Mouse (Mus musculus): Measurements from ENCODE around the gene Tmem186.
A peak's percentile ranks its signal among the peaks of the same experiment; 100 is the strongest.

Gene Tmem186

DNA sequence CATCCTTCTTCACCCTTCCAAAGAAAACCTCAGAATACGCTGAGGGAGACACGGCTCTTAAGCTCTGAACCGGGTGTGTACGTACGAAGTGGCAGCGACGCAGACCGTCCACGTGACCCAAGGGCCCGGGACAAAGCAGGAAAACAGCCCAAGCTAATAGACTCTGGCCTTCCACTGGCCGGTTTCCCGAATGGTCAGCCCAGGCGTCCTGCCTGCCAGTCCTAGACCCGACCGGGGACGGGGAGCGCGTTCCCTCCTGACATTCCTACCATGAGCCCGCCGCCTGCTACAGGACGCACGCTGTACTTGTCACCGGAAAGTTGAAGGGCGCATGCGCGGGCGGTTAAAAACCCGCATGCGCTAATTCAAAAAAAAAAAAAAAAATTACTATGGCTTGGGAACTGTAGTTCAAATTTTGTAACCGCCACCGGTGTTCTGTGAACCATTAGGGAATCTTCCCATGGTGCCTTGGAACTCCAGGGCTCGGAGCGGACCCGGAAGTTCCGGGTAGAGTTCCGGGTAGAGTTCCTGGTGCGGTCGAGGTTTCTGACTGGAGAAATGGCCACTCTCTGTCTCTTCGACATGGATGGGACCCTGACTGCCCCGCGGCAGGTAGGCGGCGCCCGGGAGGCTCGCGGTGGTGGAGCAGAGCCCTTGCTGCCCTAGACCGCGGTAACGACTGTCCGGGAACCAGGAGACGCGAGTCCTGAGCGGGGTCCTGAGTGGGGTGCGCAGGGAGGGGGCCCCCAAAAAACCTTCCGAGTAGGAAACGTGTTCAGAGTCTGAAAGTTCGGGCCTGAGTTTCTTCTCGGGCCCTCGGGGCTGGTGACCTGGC, at the start of gene Tmem186, which contains the start of gene Pmm2:
Tmem186 (minus strand) TSS at position 496 of the 835 bp plus-strand sequence.
Pmm2 (plus strand) TSS at position 458 of the 835 bp plus-strand sequence.
- DNase-seq (ENCODE audit: low read depth, low spot score), result peak; percentile 97

DNA sequence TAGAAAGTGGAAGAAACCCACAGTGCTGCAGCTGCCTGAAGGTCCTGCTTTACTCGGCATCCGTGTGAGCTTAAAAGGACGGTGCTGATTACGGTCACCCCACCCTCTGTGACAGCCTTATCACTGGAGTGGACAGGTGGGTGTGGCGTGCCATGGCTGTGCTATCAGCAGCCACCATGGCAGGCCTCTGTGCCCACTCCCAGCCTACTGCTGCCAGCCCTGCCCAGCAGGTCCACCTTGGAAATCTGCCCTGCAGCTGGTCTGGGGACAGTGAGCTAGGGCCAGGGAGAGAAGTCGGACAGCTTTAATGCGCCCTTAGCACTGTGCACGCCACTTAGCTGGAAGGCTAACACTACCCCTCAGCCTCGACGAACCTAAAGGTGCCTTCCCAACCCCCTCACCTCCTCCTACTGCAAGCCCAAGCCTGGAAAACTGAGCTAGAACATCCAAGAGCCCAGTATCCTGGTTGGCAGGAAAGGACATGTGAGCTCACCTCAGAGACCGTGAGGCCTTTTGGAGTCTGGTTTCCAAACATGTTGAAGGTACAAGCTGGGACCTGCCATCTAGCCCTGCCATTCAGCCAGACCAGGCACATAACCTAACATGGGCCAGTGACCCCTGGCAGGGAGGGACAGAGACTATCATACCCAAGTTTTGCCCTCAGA, 49.5 kb upstream of the Tmem186 start:
- DNase-seq (ENCODE audit: low read depth, low spot score), result no peak

DNA sequence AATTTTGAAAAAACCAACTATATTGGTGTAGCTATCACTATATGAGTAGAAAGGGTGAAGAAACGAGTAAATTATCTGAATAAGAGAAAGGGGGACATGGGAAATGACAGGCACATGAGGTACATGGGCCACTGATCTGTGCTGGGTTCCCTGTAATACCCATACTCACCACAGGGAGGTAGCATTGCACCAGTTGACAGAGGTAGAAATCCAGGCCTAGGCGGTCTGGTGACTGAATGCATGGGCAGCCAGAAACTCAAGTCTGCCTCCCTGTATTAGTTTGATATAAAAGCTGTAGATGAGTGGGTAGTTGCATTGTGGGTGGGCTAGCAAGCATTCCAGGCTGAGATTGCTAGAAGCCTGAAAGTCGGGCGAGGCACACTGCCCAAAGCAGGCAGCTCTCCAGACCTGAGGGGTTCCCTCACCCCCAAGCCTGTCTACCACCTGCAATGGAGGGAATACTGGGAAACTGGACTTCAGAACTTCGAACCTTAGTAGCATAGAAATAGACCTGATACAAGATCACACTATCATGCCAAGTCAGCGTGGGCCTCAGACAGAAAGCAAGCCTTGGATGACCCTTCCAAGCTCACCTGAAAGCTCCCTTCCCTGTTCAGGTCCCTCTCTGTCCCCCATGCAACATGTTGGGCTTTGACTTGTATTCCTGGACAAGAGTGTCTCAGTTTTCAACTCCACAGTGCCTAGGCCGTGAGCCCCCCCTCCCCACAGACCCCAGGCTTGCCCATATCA, 48.8 kb upstream of the Tmem186 start:
- DNase-seq (ENCODE audit: low read depth, low spot score), result no peak

DNA sequence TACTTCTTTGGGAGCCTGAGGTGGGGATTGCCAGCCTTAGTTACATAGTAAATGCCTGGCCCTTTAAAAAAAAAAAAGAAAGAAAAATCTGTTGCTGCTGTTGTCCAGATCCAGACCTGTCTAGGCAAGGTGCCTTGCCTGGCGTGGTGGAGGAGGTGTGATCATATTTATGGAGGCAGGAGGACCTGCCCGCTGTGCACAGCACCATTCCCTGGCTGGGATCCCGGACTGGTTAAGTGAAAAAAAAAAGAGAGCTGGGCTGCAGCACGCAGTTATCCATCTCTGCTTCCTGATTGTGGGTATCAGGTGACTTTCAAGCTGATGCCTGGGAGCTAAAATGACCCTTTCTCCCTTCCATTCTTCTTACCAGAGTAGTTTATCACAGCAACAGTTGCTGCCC, 47.6 kb upstream of the Tmem186 start:
- no peak for DNase-seq (ENCODE audit: low read depth, low spot score)

DNA sequence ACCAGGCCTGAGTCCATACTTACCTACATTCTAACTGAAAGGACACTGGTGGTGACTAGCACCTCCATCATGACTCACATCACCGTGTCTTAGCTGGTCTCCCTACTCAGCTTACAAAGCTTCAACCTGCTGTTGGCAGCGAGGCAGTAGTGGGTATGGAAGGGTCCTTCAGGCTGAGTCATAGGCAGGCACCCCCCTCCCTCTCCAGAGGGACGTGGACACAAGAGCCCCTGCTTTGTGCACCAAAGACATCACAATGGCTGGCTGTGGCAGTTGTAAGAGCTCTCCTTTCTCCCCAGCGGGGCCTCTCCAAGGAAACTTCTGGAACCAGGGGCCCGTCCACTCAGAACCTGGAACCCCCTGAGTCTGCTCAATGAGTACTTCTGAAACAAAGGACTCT, 43.0 kb upstream of the Tmem186 start, which contains the start of gene Gm5767:
Gm5767 (plus strand) TSS at position 301 of the 400 bp plus-strand sequence.
- DNase-seq (ENCODE audit: low read depth, low spot score), result no peak

DNA sequence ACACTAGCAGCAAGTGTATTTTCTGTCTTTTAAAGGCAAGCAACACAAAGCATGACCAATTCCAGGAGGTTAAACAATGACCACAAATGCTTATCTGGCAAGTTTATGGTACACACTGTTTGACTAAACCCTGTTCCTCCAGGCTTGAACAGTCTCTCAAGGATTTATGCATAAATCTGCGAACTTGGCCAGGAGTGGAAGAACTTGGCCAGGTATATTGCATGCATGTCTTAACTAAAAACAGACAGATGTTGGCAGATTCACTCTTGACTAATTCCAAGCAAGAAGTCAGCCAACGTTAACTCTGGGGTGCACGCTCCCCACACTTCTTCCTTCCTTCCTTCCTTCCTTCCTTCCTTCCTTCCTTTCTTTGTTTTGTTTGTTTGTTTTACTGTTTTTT, 42.3 kb upstream of the Tmem186 start:
- no peak for DNase-seq (ENCODE audit: low read depth, low spot score)

DNA sequence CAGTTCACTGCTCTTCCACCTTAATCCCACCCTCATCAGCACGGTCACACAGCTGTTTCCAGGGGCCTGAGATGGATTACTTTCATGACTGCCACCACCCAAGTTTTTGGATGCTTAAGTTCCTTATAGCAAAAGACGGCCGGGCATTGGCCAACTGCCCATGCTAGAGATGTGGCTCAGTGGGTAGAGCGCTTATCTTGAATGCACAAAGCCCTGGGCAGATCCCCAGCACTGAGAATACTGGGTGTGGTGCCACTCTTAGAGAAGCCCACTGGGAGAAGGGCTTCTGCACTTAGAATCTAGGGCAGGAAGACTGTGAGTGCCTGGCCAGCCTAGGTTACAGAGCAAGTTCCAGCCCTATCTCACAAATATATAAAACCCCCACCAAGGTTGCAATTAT, 41.2 kb upstream of the Tmem186 start:
- no peak for DNase-seq (ENCODE audit: low read depth, low spot score)

DNA sequence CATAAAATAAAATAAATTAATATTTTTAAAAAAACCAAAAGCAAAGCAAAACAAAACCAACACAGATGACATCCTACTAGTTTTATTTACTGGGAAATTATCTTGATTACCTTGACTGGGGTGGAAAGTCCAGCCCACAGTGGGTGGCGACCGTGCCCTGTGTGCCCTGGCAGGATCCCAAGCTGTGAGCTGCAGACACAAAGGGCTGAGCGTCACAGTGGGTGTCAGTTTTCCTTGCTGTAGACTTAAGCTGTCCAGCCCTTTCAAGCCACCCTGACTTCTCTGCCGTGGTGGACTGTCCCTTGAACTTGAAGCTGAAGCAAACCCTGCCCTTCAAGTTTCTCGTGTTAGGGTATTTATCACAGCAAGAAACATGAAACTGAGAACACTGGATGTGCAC, 40.5 kb upstream of the Tmem186 start:
- DNase-seq (ENCODE audit: low read depth, low spot score), result no peak

DNA sequence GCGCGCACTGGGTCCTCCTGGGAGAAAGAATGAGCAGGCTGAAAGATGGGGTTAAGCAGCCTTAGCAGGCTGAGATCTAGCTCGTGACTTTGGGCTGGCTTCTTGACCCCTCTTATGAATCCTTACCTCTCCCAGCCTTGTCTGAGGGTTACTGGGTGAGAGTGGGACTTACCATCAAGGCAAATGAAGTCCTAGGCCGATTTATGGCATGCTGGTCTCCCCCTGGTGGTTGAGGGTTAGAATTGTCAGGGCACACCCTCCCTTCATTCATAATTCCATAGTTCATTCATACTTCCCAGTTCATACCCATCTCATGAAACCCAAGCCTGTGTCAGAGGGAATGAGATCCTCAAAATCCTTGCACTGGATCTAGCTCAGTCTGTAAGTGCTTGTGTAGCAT, 39.3 kb upstream of the Tmem186 start:
- no peak for DNase-seq (ENCODE audit: low read depth, low spot score)

DNA sequence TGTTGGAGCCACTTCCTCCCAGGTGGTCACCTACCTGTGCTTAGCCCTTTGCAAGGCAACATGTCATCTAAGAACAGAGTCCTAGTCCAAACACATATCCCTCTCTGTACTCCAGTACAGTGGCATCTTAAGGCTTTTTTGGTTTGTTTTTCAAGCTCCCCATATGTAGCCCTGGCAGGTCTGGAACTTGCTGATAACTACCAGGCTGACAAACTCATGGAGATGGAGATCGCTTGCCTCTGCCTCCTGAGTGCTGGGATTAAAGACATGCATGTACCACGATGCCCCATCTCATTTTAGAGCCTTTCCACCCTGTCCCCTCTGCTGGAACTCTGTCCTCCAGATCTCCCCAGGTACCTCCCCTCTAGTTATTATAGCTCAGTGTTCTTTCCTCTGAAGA, 38.7 kb upstream of the Tmem186 start:
- no peak for DNase-seq (ENCODE audit: low read depth, low spot score)

DNA sequence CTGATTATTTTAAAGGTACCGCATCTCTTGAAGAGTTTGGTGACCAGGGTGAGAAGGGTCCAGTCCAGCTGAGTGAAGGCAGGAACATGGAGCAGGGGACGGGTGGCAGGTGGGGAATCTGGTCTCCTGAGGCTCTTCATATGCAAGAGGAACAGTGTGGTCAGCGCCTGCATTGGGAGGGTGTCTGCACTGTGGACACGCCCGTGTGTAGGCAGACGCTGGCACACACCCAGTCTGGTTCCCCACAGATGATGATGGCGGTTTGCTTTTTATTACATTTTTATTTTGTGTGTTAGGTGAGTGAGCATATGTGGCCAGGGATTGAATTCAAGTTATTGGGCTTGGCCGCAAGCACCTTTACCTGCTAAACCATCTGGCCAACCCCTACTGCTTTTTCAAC, 38.0 kb upstream of the Tmem186 start:
- no peak for DNase-seq (ENCODE audit: low read depth, low spot score)

DNA sequence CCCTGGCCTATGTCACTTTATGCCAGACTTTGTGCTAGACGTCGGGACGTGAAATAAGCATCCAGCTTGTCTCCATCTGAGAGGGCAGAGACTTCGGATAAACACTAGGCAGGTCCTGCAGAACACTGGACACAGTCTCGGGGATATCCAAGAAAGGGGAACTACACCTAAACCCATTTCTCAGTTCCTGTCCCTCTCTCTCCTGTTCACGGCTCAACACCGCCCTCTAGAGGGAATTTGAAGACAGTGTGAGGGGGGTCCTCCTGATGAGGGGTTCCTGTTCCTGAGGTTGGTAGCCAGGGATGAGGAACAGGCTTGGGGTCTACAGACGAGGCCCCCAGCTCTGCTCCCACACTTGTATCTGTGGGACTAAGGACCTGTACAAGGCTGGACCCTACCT, 36.7 kb upstream of the Tmem186 start:
- DNase-seq (ENCODE audit: low read depth, low spot score), result no peak

DNA sequence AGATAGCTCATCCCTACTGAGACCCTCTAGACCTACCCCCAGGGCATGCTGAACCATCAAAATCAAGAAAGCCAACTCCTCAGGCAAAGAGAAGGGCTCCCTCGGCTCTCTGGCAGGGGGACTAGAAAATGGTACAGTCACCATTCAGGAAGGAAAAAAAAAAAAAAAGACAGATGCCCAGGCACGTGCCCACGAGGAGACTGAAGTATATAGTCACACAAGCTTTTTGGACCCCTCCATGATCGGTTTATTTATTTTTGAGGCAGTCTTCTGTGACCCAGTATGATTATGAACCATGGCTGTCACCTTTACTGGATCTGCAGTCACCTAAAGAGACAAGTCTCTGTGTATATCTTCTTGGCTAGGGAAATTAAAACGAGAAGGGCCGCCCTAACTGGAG, 35.8 kb upstream of the Tmem186 start:
- DNase-seq (ENCODE audit: low read depth, low spot score), result no peak

DNA sequence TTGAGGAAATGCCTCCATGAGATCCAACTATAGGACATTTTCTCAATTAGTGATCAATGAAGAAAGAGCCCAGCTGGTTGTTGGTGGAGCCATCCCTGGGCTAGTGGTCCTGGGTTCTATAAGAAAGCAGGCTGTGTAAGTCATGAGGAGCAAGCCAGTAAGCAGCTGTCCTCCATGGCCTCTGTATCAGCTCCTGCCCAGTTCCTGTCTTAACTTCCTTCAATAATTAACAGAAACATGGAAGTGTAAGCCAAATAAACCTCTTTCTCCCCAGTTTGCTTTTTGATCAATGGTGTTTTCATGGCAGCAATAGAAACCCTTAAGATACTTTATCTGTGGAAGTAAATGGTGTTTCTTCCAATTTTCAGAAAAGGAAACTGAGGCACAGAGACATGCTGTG, 35.3 kb upstream of the Tmem186 start:
- DNase-seq (ENCODE audit: low read depth, low spot score), result no peak

DNA sequence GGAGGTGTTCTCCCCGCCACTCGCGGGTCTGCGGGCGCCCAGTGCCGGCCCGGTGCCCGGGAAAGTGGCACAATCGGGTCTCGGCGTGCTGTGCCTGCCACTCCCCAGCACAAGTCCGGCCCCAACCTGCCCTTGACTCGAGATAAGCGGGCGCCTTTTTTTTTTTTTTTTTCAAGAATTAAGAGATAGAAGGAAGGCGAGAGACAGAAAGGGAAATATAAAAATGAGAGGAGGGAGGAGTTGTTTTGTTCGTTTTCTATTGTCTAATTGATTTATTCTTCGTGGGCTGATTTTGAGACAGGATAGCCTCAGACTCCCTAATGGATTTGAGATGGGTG, 34.8 kb upstream of the Tmem186 start:
- DNase-seq (ENCODE audit: low read depth, low spot score), result no peak

DNA sequence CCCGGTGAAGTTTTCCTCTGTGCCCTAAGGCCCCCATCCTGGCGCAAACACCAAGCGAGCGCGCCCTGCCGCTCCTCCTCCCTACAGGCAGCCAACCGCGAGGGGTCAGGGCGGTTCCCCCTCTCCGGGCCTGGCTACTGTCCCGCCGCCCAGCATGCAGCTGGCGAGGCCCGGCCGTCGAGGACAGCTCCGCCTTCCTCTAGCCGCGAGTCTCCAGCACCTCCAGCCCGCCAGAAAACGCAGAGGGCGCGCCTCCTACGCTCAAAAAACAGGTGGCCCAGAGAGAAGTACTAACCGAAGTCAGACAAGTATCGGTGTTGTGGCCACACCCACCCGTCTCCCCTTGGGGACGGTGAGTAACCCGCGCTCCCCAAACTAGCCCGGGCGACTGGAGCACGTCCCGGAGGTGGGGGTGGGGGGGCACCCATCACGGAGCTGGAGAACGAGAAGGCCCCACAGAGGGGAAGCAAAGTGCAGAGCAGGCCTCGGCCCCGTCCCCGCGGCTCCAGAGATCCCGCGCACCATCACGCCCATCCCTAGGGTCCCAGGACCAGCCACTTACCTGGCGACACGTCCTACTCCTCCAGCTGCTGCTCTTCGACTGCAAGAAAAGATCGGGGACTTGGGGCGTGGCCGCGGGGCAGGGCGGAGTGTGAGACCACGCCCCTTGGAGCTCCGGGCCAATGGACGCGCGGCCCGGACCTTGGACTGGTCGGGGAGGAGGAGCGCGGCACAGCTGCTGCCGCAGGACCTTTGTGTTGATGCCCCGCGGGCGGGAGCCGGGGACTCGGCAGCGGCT, 34.2 kb upstream of the Tmem186 start, which contains the start of gene Carhsp1:
Carhsp1 (minus strand) TSS at position 605 of the 799 bp plus-strand sequence.
- DNase-seq (ENCODE audit: low read depth, low spot score), result peak; percentile 54

DNA sequence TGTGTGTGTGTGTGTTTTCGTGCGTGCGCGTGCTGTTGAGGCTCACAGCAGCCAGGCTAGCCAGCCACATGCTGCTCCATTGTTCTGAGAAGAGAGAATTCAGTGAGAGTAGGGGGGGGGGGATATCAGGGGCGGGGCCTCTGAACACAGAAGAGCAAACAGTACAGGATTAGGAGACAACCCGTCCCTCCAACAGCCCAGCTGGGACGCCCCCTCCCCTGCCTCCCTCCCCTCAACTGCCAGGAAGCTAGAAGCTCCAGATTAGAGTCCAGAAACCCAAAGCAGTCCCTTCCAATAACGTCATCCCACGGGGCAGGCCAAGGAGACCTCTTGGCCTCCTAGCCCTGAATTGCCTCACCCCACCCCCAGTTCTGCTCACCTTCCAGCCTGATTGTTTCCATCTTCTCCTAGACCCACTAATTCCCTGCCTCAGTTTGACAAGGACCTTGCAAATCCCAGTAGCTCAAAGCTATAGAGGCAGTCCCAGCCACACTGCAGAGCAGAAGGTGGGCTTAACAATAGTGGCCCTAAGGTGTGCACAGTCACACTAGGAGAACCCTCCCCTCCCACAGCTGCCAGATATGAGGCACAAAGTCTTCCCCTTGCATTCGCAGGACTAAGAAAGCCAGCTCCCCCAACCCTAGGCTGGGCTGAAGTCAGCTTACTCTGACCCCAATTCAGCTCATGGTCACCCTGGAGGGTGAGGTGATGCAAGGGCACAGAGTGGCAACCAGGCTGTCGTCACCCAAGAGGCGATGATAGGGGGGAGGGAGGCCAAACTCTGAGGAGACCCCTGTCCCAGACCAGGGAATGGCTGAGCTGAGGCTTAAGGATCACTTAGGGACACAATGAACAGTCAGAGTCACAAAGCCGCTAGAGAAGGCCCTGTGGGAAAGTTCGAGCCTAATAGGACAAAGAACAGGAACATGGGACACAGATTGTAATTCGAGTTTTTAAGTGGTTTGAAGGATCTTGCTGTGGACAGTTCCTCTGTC, 32.8 kb upstream of the Tmem186 start:
- peak; percentile 48 for DNase-seq (ENCODE audit: low read depth, low spot score)

DNA sequence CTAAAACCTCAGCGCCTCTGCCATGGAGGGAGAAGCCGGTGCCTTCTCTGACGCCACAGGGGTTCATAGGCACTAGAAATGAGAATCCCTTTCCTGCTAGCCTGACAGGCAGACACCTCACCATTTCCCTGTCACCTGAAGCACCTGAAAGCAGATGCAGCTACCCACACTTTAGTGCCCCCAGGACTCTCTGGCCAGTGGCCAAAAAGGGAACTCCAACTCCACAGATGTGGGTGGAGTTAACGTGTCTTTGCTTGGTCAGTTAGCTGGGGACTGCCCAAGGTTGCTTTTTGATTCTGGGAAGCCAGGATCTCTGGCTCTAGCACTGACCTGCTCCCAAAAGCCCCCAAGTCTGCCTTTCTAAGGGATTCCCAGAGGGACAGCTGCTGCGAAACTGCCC, 31.9 kb upstream of the Tmem186 start:
- DNase-seq (ENCODE audit: low read depth, low spot score), result no peak

DNA sequence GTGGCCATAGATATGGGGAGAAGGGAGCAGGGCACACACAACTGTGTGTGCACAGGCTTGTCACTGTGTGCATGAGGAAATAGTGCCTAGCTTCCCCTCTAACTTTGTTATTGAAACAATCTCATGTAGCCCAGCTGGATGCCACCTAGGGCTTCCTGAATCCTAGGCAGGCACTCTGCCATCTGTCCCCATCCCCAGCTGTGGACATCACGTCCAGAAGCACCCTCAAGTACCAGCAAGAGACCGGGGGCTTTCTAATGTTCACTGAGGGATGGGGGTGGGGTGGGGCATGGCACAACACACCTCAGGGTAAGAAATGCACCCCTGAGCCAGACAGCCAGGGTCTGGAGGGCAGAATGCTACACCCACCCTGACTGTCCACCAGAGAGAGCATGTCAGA, 30.9 kb upstream of the Tmem186 start:
- no peak for DNase-seq (ENCODE audit: low read depth, low spot score)

DNA sequence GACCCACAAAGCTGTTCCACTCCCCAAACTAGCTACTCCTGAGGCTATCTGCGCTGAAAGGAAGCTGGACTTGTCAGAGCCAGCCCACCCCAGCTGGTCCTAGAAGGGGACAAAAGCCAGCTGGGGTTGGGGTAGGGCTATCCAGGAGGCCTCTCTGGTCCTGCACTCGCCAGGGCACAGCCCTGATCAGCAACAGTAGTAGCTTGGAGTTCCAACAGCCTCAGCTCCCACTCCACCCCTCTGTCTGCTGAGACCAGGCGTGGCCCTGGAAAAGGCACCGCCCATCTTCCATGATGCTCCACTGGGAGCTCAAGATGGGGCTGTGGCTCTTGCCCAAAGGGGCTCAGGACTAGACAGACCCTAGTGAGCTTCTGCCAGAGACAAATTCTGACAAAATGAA, 30.3 kb upstream of the Tmem186 start:
- no peak for DNase-seq (ENCODE audit: low read depth, low spot score)
